Mouse (Mus musculus) liver, embryonic 12.5 days (tissue): ENCODE measurements around the gene Acbd6. TPM values are rescaled to one million over a fixed set of nuclear protein-coding genes. Genes with fewer than 3 reads are reported as not detected.

Experiments used
- ATAC-seq: fragments of 200-750 bp; cut with Nextera tagmentation; 2 replicates; pipeline ENCODE4 v1.8.0; 2017; ENCODE audit warnings: moderate number of reproducible peaks, mild to moderate bottlenecking, moderate library complexity
- H3K27ac ChIP-seq: fragments of 300-500 bp; sonication (generic); 2 replicates; pipeline ENCODE4 v1.5.1; 2016; ENCODE audit warnings: mild to moderate bottlenecking
- H3K27me3 ChIP-seq: fragments of 300-500 bp; sonication (generic); replicated peaks from 2 replicates; pipeline ENCODE4 v1.6.1; 2016; ENCODE audit warnings: mild to moderate bottlenecking, moderate library complexity
- H3K36me3 ChIP-seq: fragments of 300-500 bp; sonication (generic); 2 replicates; pipeline ENCODE4 v1.6.1; 2016; ENCODE audit warnings: mild to moderate bottlenecking, moderate library complexity
- H3K4me1 ChIP-seq: fragments of 300-500 bp; sonication (generic); 2 replicates; pipeline ENCODE4 v1.6.1; 2016
- H3K4me2 ChIP-seq: fragments of 300-500 bp; sonication (generic); 2 replicates; pipeline ENCODE4 v1.6.1; 2016; ENCODE audit warnings: mild to moderate bottlenecking, moderate library complexity
- H3K4me3 ChIP-seq: fragments of 300-500 bp; sonication (generic); 2 replicates; pipeline ENCODE4 v1.5.1; 2016; ENCODE audit warnings: mild to moderate bottlenecking, moderate library complexity
- H3K9ac ChIP-seq: fragments of 300-500 bp; sonication (generic); 2 replicates; pipeline ENCODE4 v1.6.1; 2016; ENCODE audit warnings: mild to moderate bottlenecking, moderate library complexity
- H3K9me3 ChIP-seq: fragments of 300-500 bp; sonication (generic); replicated peaks from 2 replicates; pipeline ENCODE4 v1.6.1; 2016; ENCODE audit warnings: mild to moderate bottlenecking, moderate library complexity
- WGBS: fragments of 180-500 bp; shearing (Covaris S2); methylation state at CpG from one replicate; pipeline ENCODE4 v1.1.7; 2016; ENCODE audit not compliant: insufficient replicate concordance; 5-methylcytosine and 5-hydroxymethylcytosine counted together
- polyA plus RNA-seq: library from polyadenylated mRNA; unstranded; fragments of >200 nt; fragmentation: Nextera tagmentation; extraction: Ambion mirVana; gene quantifications from 2 replicates; pipeline ENCODE4 v1.2.1, GENCODE M21; 2016

The Acbd6 gene
- polyA plus RNA-seq, 1 experiment from 2014 or later, result 88.9 TPM

DNA sequence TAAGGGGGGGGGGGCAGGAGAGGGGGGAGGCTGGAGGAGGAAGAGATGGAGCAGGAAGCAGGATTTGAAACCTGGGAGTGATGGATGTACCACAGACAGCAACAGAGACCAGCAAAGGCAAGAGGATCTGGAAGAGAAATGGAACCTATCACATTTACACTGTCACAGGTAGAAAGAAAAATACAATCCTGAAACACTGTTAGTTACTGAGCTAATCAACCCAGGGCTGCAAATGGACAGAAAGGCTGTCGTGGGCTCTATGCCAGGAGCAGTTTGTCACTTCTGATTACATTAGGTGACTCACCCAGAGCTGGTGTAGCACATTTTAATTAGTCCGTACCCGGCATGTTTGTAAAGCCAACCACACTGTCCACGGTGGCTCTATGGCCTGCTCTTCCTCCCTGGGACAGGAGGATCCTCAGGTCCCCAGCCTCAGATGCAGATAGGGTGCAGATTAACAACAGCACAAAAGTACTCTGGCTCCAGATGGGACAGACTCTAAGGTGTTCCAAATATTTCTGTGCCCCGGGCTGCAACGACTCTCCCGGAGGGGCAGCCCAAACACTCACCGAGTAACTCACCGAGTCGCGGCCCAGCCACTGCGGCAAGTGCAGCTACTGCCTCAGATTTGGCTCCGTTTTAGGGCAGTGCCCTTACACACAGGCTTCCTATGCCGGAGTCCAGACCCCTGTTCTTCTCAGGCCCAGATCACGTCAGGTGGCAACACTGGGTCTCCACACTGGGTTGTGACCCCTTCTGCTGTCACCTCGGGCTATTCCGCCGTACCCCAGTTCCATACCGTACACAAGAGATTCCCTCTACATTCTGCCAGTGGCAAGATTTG, 28.6 kb upstream of the Acbd6 start:
- no peaks in the 10 kb centered on the region for H3K9me3 ChIP-seq
- no peak overlapping the region for H3K4me3 ChIP-seq
- no peaks in the 10 kb centered on the region for H3K36me3 ChIP-seq
- H3K27ac ChIP-seq, result no peak overlapping the region
- WGBS, result 79% methylated on average over 19 of the region's 19 CpGs
- H3K27me3 ChIP-seq, result peaks cover 4% of the 10 kb centered on the region
- no peak overlapping the region for H3K9ac ChIP-seq
- H3K4me2 ChIP-seq, result no peak overlapping the region
- no peak for ATAC-seq
- H3K4me1 ChIP-seq, result peaks cover 12% of the 10 kb centered on the region

DNA sequence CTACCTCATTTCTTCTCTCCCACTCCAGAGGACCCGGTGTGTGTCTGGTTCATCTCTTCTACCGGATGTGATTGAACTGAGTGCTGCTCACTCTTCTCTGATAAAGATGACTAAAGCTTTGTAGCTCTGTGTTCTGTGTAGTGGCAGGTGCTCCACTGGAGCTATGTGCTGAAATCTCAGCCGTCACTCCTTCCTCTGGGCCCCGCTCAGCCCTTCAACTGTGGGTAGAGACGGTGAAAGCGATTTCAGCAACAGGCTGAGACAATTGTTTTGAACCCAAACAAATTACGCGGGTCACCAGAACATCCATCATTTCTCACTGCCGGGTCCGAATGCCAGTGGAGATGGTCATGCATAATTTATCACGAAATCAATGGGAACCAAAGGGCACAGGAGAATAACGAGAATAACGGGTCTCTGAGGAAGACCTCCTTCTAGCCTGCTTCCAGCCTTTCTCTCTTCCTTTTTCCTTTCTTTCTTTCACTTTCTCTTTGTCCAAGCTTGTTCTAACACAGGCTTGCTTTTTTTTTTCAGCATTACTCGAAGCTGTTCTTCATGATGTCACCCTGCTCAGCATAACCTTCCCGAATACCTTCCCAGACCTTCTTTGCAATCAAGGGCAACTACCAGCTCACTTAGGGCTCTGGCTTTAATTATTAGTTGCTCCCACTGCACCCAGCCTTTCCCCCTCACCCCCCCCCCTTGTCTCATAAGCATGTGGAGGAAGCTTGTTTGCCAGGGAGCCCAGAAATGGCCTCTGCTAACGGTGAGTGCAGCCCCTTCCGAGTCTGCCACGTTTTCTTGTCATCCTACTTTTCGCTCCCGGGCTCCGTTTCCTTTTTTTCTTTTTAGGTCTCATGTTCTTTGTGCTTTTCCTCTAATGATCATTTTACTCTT, 27.1 kb upstream of the Acbd6 start:
- H3K36me3 ChIP-seq, result no peaks in the 10 kb centered on the region
- H3K27ac ChIP-seq, result no peak overlapping the region
- ATAC-seq, result no peak
- H3K9ac ChIP-seq, result no peak overlapping the region
- H3K4me2 ChIP-seq, result no peak overlapping the region
- WGBS, result 72% methylated on average over 21 of the region's 21 CpGs
- peaks cover 12% of the 10 kb centered on the region for H3K4me1 ChIP-seq
- no peaks in the 10 kb centered on the region for H3K9me3 ChIP-seq
- no peak overlapping the region for H3K4me3 ChIP-seq
- peaks cover 4% of the 10 kb centered on the region for H3K27me3 ChIP-seq

DNA sequence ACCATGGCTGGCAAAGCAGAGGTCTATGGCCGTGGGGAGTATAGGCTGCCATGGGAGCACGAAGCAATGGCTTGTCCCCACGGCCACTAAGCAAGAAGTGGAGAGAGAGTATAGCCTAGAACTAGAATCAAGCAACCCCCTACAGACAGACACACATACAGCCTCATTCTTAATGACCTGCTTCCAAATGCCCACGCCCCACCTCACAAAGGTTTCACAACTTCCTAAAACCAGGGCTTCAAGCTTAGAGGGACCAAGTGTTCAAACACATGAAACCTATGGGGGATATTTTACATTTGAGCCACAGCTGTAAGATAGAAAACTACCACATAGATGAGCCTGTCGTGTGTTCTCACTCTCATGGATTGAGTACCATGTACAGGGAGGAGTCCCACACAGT, 25.5 kb upstream of the Acbd6 start:
- WGBS, result 66% methylated on average over 5 of the region's 5 CpGs
- H3K36me3 ChIP-seq, result no peaks in the 10 kb centered on the region
- H3K9ac ChIP-seq, result no peak overlapping the region
- H3K27me3 ChIP-seq, result no peaks in the 10 kb centered on the region; the same call in none of the 2 replicates
- H3K9me3 ChIP-seq, result no peaks in the 10 kb centered on the region
- no peak for ATAC-seq
- H3K4me3 ChIP-seq, result no peak overlapping the region
- H3K27ac ChIP-seq, result no peak overlapping the region
- peaks cover 9% of the 10 kb centered on the region for H3K4me1 ChIP-seq
- no peak overlapping the region for H3K4me2 ChIP-seq

DNA sequence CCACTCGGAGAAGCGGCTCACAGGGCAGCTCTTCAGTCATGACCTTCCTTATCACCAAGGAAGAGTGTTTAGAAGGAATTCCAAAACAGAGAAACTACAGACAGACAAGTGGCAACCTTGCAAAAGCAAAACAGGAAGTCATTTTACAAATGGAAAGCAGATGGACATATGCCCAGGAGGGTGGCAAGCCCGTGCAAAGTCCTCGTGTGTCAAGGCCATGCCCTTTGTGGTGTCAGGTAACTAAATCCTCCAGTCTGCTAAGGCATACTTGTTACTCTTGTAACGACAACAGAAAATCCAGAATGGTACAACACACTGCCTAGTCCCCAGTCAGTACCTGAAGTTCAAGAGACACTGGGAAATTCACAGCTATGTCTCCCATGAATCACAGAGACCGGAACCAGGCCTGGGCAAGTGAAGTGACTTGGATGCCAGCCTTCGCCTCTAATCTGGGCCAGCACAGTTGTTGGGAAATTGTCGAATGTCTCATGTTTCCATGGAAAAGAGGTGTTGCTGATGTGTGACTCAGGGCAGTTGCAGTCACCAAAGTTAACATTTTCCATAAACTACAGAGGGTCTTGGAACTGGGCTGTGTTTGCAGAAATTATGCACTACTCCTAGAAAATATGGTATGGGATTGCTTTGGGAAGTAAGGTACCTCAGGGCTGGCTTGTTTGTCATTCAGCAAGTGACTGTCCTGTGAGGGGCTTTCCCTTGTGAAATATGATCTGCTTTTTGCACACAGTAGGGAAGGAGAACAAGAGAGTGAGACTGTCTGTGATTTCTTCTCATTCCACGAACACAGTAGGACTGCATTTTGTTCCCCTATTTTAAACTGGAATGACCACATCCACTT, 24.9 kb upstream of the Acbd6 start:
- H3K27ac ChIP-seq, result no peak overlapping the region
- no peak for ATAC-seq
- H3K27me3 ChIP-seq, result no peaks in the 10 kb centered on the region; the same call in none of the 2 replicates
- H3K36me3 ChIP-seq, result no peaks in the 10 kb centered on the region
- peaks cover 2% of the 10 kb centered on the region for H3K4me1 ChIP-seq
- H3K4me2 ChIP-seq, result no peak overlapping the region
- no peaks in the 10 kb centered on the region for H3K9me3 ChIP-seq
- no peak overlapping the region for H3K4me3 ChIP-seq
- no peak overlapping the region for H3K9ac ChIP-seq
- 60% methylated on average over 9 of the region's 9 CpGs for WGBS

DNA sequence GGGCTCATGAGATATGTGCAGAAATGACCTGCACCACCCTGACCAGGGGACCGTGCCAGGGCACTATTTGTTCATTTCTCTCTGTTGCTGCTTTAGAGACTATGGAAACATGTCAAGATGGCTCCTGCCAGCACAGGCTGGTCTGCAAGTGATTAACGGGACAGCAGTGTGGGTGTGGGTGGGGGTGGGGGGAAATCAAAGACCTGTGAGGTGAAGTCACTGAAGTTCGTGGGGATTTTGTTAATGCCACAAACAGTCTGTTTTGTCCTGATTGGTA, 24.3 kb upstream of the Acbd6 start:
- Histone ChIP-seq H3K4me3 (no peak overlapping the region), H3K9ac (no peak overlapping the region), H3K36me3 (no peaks in the 10 kb centered on the region), H3K27me3 (no peaks in the 10 kb centered on the region; the same call in none of the 2 replicates), H3K27ac (no peak overlapping the region), H3K4me1 (no peaks in the 10 kb centered on the region), H3K9me3 (no peaks in the 10 kb centered on the region), H3K4me2 (no peak overlapping the region)
- WGBS, result 55% methylated on average over 3 of the region's 3 CpGs
- no peak for ATAC-seq

DNA sequence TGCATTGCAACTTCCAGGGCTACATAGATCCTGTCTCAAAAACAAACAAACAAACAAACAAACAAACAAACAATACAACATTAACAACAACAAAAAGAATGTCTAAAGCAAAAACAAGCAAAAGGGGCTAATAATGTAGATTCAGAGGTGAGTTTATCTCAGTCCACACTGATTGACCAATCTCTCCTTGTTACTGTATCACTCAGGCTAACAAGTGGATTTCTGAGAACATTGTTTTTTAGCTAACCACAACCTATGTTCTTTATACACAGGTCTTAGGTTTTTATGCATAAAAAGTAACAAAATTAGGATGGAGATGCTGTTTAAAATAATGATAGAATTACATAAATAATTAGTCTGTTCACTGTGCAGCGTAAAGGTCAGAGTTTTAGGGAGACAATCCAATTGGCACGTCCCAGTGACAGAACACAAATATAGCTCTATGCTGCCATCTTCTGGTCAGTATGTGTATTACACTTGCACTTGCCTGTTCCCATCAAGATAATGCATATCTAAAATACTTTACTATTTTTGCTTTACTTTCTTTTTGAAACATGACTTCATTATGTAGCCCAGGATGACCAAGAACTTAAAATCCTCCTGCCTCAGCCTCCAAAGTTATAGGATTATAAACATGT, 20.8 kb upstream of the Acbd6 start:
- Histone ChIP-seq H3K36me3 (no peaks in the 10 kb centered on the region), H3K27me3 (no peaks in the 10 kb centered on the region; the same call in 1 of the 2 replicates), H3K27ac (no peak overlapping the region), H3K4me1 (no peaks in the 10 kb centered on the region), H3K9ac (no peak overlapping the region), H3K4me2 (no peak overlapping the region), H3K9me3 (no peaks in the 10 kb centered on the region), H3K4me3 (no peak overlapping the region)
- WGBS, result 19% methylated on average over 2 of the region's 2 CpGs
- ATAC-seq, result no peak

DNA sequence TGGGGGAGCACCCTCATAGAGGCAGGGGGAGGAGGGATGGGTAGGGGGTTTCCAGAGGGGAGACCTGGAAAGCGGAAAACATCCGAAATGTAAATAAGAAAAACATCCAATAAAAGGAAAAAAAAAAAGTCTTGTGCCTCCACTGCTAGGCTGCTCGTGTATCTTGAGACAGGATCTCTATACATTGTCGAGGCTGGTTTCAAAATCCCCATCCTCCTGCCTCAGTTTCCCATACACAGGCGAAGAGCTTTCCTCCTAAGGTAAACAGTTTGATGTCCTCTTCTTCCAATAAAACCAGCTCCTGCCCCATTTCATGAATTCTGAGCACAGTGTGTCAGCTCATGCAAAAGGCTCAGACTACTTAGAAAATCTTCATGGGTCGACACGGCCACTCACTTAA, 19.9 kb upstream of the Acbd6 start:
- Histone ChIP-seq H3K27me3 (no peaks in the 10 kb centered on the region; the same call in 1 of the 2 replicates), H3K9ac (no peak overlapping the region), H3K4me1 (no peaks in the 10 kb centered on the region), H3K27ac (no peak overlapping the region), H3K4me3 (no peak overlapping the region), H3K9me3 (no peaks in the 10 kb centered on the region), H3K36me3 (no peaks in the 10 kb centered on the region), H3K4me2 (no peak overlapping the region)
- ATAC-seq, result no peak
- WGBS, result 56% methylated on average over 7 of the region's 7 CpGs

DNA sequence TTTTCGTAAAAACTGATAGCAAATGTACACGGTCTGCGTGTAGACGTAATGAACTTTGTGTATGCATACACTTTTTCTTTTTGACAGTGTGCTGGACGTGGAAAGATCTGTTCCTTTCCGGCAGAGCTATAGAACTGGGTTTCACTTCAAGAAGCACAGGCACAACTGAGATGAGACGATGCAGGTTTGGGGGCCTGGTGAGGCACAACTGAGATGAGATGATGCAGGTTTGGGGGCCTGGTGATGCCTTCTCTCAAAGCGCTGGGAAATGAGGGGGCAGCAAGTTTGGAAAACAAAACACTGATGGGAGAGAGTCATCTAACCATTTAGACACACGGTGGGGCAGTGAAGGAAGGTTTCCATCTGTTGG, 293 bp upstream of the Acbd6 start:
- ATAC-seq, result 0 out of 2 replicates have a peak, but pooled peaks have one; percentile 3
- H3K9ac ChIP-seq, result peak overlapping the region; percentile 94
- H3K4me2 ChIP-seq, result peak overlapping the region; percentile 80
- no peaks in the 10 kb centered on the region for H3K27me3 ChIP-seq
- no peaks in the 10 kb centered on the region for H3K36me3 ChIP-seq
- H3K27ac ChIP-seq, result peak overlapping the region; percentile 83; the same call in 1 of the 2 replicates
- peaks cover 42% of the 10 kb centered on the region for H3K4me1 ChIP-seq
- peak overlapping the region; percentile 99 for H3K4me3 ChIP-seq
- 63% methylated on average over 9 of the region's 9 CpGs for WGBS
- no peaks in the 10 kb centered on the region for H3K9me3 ChIP-seq

DNA sequence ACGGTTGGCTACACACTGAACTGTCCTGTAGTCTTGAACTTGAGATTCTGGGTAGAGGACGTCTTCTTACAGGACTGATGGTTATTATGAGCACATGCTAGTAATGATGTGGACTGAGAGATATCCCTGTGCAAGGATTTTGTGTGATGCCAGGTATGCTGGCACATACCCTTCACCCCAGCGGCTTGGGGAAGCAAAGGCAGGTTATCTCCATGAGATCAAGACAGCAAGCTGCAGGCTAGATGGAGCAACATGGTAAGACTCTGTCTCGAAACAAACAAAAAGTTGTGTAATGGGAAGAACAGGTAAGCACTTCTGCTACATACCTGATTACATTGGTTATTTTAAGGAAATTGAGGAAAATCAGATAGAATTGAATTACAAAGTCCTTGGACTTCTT, 2.1 kb downstream of the Acbd6 start:
- Histone ChIP-seq H3K27ac (no peak overlapping the region), H3K4me1 (peaks cover 45% of the 10 kb centered on the region), H3K36me3 (peaks cover 7% of the 10 kb centered on the region), H3K9me3 (no peaks in the 10 kb centered on the region), H3K27me3 (no peaks in the 10 kb centered on the region), H3K4me3 (peak overlapping the region; percentile 99), H3K9ac (no peak overlapping the region), H3K4me2 (peak overlapping the region; percentile 80)
- 71% methylated on average over 4 of the region's 4 CpGs for WGBS
- no peak for ATAC-seq

DNA sequence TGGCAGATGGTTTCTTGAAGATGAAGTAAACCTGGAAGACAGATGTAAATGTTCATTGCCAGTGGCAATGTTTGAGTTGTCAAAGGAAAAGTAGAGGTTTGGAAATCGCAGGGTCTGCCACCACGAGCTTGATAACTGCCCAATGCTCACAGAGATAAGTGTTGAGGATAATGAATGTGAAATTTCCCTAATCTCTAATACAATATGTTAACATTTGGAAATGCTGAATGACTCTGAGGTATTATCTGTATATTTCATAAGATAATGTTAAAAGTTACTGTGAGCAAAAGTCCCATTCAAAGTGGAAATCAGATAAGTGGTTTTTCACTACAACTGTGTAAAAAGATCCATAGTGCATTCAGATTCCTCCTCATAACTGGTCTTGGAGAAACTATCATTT, 2.8 kb downstream of the Acbd6 start:
- H3K9me3 ChIP-seq, result no peaks in the 10 kb centered on the region
- H3K4me2 ChIP-seq, result peak overlapping the region; percentile 80
- H3K36me3 ChIP-seq, result peaks cover 14% of the 10 kb centered on the region
- H3K27me3 ChIP-seq, result no peaks in the 10 kb centered on the region
- WGBS, result 29% methylated on average over 2 of the region's 2 CpGs
- no peak for ATAC-seq
- no peak overlapping the region for H3K9ac ChIP-seq
- H3K27ac ChIP-seq, result no peak overlapping the region
- H3K4me1 ChIP-seq, result peaks cover 45% of the 10 kb centered on the region
- 0 out of 2 replicates have a peak overlapping the region, but pooled peaks have one; percentile 99 for H3K4me3 ChIP-seq

DNA sequence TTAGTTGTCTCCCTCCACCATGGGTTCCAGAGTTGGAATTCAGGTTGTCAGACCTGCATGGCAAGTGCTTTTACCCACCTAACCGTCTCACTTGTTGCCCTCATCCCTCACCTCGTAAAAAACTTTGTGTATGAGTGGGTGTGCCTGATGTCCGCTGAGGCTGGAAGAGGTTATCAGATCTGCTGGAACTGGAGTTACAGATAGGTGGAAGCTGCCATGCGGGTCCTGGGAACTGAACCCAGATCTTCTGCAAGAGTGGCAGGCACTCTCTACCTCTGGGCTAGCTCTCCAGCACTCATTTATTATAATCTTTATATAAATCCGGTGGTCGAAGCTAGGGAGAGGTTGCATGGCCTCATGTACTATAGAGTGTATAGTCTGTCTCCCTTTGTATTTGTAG, 4.3 kb downstream of the Acbd6 start:
- H3K9me3 ChIP-seq, result no peaks in the 10 kb centered on the region
- 39% methylated on average over 6 of the region's 6 CpGs for WGBS
- H3K27ac ChIP-seq, result no peak overlapping the region
- ATAC-seq, result peak; percentile 16; the same call in 1 of the 2 replicates
- H3K4me3 ChIP-seq, result no peak overlapping the region
- H3K27me3 ChIP-seq, result no peaks in the 10 kb centered on the region
- H3K9ac ChIP-seq, result no peak overlapping the region
- H3K4me2 ChIP-seq, result peak overlapping the region; percentile 38
- peaks cover 45% of the 10 kb centered on the region for H3K4me1 ChIP-seq
- peaks cover 29% of the 10 kb centered on the region for H3K36me3 ChIP-seq
